Mouse (Mus musculus) colon, adult 2 months (tissue): ENCODE measurements around the gene Ect2l. TPM values are rescaled to one million over a fixed set of nuclear protein-coding genes. Genes with fewer than 3 reads are reported as not detected.

ENCODE experiments used
- polyA plus RNA-seq: library from polyadenylated mRNA; depleted of rRNA; stranded (reverse); fragments of >200 nt; gene quantifications from 2 replicates; pipeline ENCODE4 v1.2.3, GENCODE M21; 2012; rRNA removed

Ect2l gene
- not detected in 2 replicates for polyA plus RNA-seq

DNA sequence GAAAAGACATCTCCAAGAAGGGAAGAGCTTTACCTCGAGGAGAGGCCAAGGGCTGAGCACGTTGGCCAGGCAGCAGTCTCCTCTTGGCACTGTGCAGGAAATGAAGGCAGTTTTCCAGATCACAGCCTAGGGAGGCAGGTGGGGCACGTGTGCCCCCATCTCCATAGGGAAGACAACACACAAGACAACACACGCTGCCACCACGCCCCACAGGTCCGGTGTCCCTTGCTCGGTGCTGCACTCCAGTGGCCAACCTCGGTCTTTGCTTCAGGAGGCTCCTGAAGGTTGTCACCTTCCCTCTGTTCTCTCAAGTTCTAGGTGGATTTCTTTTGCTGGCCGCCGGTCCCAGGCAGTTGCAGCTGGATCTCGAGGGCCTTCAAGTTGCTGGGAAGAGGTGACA, at the start of gene Ect2l:
Gene Ect2l (minus strand): TSS at position 165 of the 400 bp plus-strand sequence.

GRCm38 (mm10) chr10:18234560-18235401, 24.1 kb upstream of the Ect2l start, which contains the start of gene Ccdc28a:
Gene Ccdc28a (minus strand): TSS chr10:18234998.

Other genes with a start within 250 kb of the Ect2l start
- 5.9 and 6.9 TPM in 2 replicates for gene Abracl, start 187.6 kb downstream of the Ect2l start, polyA plus RNA-seq
- 19.0 and 25.4 TPM in 2 replicates for gene Reps1, start 155.0 kb downstream of the Ect2l start, polyA plus RNA-seq
- 35.7 and 35.8 TPM in 2 replicates for gene Ccdc28a, start 24.1 kb upstream of the Ect2l start, polyA plus RNA-seq
- gene Nhsl1, start 108.1 kb upstream of the Ect2l start, polyA plus RNA-seq = 23.8 and 25.3 TPM in 2 replicates